Mouse (Mus musculus) urinary bladder, postnatal 36 days (tissue): Measurements from ENCODE around the gene Mettl23.
"Not testable (repeated sequence)": the region's sequence is repeated elsewhere in the genome, so short reads cannot be mapped to it uniquely, and the experiment has no call there.

Source experiments
- DNase-seq, 2 experiments: peaks; one replicate each; pipeline ENCODE4 v3.0.0; 2022; ENCODE audit warnings: low spot score in 2 of 2, mixed read lengths in 1 of 2

Mettl23 gene

DNA sequence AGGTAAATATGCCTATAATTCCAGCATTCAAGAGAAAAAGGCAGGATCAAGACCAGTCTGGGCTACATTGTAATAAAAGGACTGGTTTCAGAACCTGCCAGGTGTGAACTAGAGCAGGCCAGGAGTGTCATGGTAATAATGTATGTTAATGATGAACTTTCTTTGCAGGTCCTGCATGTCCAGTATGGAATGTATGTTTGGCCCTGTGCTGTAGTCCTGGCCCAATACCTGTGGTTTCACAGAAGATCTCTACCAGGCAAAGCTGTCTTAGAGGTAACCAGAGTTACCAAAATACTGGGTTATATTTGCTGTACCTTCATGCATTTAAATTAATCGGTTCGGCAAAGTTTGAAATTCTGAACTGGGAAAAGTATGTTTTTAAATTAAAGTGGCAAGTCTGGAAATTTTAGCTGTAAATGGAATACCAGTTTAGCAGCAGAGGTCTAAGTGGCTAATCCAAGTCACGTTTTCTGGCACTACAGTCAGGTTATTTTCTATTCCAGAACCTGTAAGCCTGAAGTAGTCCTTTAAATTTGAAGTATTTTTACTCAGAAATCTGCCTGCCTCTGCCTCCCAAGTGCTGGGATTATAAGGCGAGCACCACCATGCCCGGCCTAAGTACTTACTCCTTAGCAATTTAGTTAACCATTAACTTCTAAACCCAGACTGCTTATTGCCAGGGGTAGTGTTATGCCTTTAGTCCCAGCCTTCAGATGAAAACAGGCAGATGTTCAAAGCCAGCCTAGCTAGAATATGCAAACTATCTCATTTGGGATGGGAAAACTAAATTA lies 5.2 kb downstream of the Mettl23 start:
- DNase-seq, result no peak

DNA sequence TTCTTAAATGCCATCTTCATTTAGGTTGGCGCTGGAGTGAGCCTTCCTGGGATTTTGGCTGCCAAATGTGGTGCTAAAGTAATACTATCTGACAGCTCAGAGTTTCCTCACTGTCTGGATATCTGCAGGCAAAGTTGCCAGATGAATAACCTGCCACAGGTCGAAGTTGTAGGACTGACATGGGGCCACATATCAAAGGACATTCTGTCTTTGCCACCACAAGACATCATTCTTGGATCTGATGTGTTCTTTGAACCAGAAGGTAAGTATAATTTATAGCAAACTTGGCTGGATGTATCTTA lies 5.8 kb downstream of the Mettl23 start:
- DNase-seq, result not testable (repeated sequence)

DNA sequence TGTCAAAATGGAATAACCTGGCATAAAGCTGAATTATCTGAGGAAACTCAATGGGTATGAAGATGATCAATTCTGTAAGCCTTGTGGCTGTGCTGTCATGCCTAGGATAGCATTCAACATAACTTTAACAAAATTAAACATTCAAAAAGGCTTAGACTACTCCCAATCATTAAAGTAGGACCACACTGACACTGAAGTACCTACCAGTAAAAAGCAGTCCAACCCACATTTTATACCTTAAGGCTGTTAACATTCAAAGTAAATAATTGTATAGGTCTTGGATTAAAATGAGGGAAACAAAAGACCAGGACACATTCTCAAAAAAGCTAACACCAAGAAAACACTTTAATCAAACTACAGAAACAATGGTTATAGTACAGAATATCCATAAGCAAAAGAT lies 6.5 kb downstream of the Mettl23 start:
- no peak for DNase-seq

DNA sequence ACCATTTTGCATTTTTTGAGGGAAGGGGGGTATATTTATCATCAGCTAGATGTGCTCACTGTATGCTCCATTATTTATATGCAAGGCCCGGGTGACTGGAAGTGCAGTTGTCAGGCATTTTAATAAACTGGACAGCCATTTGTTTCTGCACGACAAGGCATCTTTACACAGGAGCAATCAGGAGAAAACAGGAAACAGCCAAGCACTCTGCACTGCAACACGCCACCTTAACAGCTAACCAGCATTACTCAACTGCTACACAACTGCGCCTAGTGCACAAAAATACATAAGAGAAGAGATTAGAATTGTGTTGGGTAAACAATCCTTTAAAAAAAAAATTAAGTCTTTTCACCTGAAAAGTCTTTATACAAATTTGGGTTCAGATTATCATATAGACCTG lies 7.0 kb downstream of the Mettl23 start:
- no peak for DNase-seq

DNA sequence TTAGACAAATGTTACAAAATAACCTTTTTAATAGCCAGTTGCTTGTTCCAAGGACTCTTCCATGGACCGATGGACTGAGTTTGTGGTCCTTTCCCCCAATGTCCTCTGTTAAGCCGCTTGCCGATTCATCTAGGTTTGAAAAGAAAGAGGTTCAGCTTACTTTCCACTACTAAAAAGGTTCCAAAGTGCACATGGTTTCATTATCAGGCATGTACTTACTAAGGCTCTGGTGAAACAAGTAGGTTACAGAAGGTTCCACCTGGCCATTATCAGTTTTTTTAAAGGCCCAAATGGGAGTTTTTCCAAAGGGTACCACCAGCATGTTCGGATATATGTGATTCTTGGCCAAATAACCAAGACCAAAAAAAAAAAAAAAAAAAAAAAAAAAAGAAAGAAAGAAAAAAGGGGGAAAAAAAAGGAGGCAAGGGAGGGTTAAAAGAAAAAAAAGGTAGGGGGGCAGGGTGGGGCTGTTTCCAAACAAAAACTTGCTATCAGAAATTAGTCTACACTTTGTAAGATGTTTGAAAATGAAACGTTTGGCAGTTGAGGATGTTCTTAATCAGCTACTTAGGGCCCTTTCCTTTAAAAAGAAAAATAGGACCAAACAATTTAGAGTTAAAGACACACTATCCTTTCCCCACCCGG lies 7.9 kb downstream of the Mettl23 start:
- DNase-seq, result no peak

DNA sequence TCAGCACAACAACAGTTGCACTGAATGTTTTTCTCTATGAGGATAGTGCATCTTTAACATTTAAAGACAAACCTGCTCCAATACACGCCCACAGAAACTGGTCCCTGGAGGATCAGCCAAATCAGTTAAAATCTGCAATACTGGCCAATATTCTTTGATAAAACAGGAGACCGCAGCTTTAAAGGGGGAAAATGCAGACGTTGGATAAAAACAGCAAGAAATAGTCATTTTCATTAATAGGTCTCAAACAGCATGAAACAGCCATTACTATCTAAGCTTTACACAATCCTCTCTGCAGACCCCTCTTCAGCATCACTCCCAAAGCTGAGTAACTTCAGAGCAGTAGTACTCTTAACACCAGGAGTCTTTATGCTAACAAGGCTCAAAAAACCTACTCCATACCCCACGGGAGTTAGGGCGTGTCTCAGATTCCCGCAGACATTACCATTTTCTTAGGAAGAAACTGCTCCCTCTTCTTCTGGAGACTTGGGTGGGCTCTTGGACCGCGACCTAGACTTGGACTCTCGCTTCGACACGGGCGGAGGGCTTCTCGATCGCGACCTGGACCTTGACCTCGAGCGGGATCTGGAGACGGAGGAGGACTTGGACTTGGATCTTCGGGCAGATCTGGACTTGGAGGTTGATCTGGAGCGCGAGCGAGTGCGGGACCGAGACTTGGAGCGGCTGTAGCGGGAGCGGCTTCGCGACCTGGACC lies 8.7 kb downstream of the Mettl23 start:
- peak in 1 of 2 experiments; percentile 35 for DNase-seq

DNA sequence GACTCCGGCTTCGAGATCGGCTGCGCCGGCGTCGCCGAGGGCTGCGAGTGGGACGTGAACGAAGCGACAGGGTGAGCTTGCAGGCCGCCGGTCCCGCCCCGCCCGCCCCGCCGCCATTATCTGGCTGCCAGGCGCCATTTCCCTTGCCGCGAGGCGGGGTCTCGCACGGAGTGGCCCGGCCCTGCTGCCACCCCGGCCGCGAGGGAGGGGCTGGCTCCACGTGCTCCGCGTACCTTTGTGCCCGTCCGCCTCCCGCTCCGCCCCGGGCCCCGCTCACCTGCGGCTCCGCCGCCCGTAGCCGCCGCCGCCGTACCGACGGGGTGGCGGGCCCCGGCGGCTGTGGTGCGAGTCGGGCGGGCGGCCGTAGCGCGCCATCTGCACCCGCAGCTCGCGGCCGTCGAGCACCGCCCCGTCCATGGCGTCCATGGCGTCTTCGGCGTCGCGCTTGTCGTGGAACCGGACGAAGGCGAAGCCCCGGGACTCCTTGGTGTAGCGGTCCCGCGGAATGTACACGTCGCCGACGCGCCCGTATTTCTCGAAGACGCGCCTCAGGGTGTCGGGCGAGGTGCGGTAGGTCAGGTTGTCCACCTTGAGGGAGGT lies 9.3 kb downstream of the Mettl23 start, which contains the start of gene Mfsd11:
Mfsd11 (plus strand) TSS at position 150 of the 600 bp plus-strand sequence.
- peak; percentile 77 to 85 for DNase-seq

DNA sequence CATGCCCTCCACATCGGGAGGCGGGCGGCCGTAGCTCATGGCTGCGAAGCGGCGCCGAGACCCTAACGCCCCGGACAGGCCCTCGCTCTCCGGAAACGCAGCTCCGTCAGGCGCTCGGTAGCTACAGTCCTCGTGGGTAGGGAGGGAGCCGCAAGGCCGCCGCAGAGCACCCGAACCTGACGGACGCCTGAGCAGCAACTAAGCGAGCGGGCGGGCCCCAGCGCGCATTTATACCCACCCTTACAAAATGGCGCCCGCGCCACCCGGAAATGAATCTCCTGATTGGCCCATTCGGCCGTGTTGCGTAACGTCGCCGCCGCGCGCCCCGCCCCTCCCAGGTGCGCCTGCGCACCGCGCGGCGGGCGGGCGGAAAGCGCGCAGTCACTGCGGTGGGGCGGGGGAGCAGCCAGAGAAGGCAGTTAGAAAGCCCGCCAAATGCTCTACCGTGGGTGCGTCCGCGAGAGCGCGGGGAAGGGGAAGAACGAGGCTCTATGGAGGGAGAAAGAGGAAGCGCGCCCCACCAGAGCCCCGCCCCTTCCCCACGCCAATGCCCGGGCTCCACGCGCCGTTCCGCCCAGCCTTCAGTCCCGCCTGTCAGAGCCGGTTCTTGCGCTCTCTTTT lies 9.9 kb downstream of the Mettl23 start, which contains the start of gene Srsf2:
Srsf2 (minus strand) TSS at position 204 of the 621 bp plus-strand sequence.
- peak; percentile 92 to 96 for DNase-seq

DNA sequence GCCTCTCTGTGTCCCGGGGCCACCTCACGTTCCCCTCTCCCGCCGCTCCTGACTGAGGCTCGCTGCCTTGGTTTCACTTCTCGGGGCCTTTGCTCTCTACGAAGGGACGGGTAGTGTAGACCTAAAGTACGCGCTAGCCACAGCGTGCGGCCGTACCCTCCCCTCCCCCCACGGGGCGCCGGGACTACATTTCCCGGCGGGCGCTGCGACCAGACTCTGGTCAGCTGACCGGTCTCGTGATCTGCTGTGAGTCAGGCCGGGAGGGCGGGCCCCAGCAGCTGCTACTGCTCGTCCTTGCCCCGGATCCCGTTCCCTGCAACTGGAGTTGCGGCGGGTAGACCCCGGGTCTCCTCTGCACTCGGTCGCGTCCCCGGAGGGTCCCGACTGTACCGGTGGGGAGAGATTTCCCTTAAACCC lies 10.4 kb downstream of the Mettl23 start:
- peak; percentile 97 for DNase-seq

DNA sequence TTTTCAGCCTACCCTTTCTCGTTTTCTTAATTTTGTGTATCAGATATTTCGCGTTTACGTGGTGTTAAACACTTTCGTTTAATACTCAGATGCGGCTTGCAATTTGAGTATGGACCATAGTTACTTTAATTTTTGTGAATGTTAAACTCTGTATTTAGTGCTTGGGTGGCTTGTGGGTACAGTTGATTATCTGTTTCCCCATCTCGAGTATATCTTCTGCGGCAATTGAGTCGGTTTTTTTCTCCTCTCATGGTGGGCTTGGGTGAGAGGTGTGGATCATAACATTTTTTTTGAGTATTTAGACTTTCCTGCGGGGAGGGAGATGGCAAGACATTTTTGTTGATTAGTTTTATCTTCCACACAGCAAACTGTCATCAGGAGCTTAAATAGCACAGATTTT lies 11.2 kb downstream of the Mettl23 start:
- no peak for DNase-seq

DNA sequence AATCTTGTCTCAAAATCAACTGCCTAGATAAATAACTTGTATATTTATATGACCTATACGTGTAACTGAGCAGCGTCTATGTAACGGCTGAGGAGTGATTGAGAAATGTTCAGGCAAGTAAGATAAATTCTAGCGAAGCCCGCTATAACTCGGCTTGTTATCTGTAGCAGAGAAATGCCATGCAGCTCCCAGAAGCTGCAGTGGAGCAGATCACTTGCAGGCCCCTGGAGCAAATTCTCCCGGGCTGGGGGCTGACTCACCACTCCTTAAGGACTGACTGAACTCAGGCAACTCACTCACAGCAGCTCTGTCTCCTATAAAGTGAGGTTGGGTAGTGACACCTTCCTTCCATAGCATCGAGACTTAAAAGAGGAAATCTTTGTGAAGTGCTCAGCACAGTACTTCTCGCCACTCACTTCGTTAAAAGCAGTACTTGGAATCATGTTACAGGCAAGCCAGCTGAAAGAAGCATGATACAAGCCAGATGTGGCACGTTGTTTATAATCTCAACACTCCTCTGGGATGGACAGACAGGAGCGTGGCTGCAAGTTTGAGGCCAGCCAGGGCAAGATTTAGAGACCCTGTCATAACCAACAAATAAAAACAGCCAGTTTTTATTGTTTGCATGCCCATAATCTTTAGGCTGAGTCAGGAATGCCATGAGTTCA lies 14.2 kb downstream of the Mettl23 start:
- DNase-seq, result no peak

DNA sequence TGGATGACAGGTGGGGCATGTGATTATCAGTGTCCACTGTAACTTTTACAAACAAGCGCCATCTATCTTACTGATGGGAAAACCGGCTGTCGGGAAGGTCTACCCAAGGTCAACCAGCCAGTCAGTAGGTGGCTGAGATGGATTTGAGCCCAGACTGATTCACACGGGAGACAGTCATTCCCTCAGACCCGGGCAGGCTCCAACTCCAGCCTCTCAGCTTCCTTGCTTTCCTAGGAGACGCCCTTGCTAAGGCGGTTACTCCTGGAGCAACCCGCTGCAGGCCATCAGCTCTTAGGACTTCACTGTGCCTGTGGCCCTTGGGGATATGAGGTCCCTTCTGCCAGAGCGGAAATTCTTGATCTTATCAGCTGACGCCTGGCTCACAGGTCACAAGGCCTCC lies 21.4 kb downstream of the Mettl23 start:
- no peak for DNase-seq

DNA sequence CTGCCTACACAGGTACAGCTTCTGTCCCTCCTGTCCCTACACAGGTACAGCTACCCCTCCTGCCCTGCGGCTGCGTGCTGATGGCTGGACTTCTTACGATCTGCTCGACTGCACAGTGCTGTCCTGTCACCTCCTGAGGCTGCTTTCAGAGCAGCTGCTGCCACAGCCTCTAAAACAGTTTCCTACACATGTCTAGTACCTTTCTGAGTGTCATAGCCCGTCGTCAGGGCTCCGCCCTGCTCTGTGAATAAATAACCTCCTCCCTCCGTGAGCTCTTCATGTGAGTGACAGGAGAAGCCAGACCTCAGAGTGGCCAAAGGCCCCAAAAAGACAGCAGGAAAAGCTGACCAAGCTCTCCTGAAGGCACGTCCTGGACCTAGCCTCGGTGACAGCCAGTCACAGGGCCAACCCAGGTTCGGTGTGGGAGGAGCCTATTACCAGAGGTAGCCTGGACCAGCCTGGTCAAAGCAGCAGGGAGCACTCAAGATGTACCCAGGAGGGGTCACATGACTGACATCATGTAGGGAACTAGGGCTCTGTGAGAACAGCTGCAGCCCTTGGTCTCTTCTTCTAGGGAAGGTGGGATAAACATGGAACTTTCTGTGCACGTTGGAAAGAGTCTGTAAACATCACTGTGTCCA lies 23.0 kb downstream of the Mettl23 start:
- DNase-seq, result no peak

DNA sequence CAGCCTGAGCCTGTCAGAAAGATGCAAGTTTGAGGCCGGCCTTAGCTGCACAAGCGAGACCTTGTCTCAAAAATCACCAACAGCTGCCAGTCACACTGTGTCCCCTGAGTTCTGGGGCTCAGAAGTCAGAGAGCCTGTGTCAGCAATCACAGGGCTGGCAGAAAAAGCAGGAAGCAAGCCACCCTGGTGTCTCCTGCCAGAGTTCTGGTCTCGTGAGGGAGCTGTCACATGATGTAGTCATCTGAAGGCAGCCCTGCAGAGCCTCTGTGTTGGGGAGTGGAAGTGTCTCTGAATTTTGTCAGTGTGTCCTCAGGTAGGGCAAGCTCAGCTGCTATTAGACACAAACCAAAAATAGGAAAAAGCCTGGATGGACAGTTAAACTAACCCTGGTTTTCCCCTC lies 25.1 kb downstream of the Mettl23 start:
- peak in 1 of 2 experiments; percentile 60 for DNase-seq

DNA sequence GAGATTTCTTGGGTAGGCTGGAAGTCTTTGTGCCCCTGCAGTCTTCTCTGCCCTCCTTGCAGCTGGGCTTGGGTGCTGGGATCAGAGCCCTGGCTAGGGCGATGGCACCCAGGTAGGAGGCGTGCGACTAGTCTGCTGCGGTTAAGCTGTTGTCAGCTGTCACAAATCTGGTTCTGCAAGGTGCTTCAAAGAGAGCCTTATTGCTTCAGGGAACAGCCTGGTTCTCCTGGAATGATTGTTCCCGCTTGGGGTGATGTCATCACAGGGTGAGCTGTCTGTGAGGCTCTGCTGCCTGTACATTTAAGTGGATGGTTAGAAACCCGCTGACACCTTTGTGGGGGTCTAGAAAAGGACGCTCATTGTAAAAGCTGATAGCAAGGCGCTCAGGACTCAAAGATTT lies 26.1 kb downstream of the Mettl23 start:
- peak; percentile 21 to 29 for DNase-seq

DNA sequence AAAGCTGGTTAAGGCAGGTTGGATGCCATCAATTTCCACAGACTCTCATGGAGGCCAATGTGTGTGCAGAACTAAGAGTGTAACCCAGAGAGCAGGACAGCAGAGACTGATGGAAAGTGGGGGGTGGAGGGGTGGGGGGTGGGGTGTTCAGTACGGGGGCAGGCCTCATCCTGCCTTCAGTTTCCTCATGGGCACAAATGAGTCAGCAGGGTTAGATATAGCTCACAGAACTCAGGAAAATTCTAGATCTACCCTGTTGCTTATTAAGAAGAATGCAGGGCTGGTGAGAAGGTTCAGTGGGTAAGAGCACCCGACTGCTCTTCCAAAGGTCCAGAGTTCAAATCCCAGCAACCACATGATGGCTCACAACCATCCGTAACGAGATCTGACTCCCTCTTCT lies 26.6 kb downstream of the Mettl23 start:
- no peak for DNase-seq

DNA sequence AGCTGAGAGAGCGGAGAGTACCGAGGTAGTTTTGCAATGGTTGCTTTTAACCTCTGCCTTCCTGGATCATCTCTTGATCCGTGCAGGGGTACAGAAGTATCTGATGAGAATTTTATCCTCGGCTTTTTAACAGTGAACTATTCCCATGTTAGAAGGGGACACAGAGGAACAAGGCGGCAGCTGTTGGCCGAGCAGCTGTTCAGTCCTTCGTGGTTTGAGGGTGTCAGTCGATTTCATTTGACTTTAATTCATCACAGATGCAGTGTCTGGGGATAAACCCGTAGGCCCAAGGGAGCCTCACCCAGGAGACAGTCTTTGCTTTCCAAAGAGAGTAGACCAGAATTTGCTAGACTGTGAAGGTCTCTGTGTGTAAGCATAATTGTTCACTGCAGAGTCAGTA lies 28.5 kb downstream of the Mettl23 start:
- DNase-seq, result no peak

DNA sequence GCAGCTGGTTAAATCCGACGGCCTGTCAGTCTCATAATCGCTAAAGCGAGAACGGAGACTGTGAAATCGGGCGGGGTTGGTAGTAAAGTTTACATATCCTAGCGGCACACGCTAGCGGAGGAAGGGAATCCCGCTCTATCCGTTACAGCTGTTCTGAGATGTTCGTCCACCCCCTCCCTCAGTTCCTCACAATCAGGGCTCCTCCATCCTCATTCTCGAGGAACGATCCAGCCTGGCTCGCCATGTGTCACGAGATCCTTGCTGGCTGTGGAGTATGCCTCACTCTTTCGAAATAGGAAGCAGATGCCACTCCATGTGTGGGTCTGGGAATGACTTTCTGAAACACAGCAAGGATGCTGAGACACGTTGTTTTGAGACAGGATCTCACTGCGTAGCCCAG lies 30.9 kb downstream of the Mettl23 start:
- no peak for DNase-seq

DNA sequence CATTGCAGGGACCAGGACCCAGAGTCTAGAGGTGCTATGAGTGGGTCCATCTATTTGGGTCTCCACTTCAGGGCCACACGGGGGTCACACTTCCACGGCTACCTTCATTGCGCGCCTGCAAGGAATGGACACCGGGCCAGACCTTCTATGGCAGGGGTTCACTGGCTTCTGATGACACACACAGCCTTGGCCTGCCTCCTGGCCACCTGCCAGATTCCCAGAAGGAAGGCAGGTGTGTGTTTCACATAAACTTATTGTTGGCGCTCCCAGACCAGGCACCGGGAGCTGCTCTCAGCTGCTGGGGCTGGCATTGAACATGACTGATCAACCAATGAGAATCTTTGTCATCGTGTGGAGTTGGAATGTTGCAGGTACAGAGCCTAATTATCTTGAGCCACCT lies 35.4 kb downstream of the Mettl23 start:
- DNase-seq, result no peak

DNA sequence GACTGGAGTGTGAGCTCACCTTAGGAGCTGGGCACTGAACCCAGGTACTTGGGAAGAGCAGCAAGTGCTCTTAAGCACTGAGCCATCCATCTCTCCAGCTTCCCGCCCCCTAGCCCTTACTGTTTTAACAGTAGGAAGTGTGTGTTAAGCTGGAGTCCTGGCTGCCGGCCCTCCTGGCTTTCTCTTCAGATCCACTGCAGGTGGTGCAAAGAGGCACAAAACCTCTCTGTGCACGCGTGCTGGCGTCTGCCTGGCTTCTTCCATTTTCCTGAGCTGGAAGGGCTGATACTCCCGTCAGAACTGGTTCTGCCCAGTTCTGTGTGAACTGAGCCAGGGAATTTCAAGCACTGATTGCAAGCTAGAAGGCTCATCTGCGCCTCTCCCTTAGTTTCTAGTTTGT lies 37.8 kb downstream of the Mettl23 start:
- DNase-seq, result no peak

DNA sequence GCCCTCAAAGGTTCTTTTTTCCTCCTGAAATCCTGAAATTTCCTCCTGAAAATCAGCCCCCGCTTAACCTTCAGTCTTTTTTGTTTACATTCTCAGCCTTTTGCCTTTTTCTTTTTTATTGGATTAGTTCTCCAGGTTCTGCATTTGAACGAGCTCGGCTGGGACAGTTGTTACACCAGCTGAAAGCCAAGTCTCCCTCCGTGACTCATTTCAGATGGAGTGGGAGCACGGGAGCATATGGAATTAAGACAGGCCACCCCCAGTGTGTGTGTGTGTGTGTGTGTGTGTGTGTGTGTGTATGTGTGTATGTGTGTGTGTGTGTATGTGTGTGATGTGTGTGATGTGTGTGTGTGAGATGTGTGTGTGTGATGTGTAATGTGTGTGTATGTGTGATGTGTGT lies 38.4 kb downstream of the Mettl23 start:
- DNase-seq, result no peak
